Mouse (Mus musculus): Measurements from ENCODE around the gene Ptpn3. TPM values are rescaled to one million over a fixed set of nuclear protein-coding genes. Genes with fewer than 3 reads are reported as not detected.

Ptpn3 gene
- polyA plus RNA-seq, 2 experiments: 0.38 to 0.46 TPM

- H3K4me3 ChIP-seq (ENCODE audit: insufficient read depth in 1 of 2, low read depth in 2 of 2, low read length in 2 of 2): no peak overlapping the region
- H3K27ac ChIP-seq: no peak overlapping the region
- no peak overlapping the region for H3K4me2 ChIP-seq (ENCODE audit: low read depth)
- WGBS (ENCODE audit: insufficient replicate concordance): 60% methylated on average over 9 of the region's 9 CpGs
- no peaks in the 10 kb centered on the region for H3K27me3 ChIP-seq (ENCODE audit: control insufficient read depth, insufficient read depth, low read length)
- DNase-seq (ENCODE audit: low read depth in 3 of 3, low spot score in 3 of 3) (no peak), ATAC-seq (ENCODE audit: insufficient read depth) (no peak)
- no peaks in the 10 kb centered on the region for H3K4me1 ChIP-seq (replicated peaks; ENCODE audit: control insufficient read depth in 2 of 2, insufficient read depth in 2 of 2, low read length in 1 of 2)
- TF ChIP-seq EP300 (IDR thresholded peaks at IDR 0.05; ENCODE audit: low read depth): no peak
- no peak for TF ChIP-seq CTCF (IDR thresholded peaks at IDR 0.05; ENCODE audit: low read depth)
- H3K36me3 ChIP-seq (replicated peaks; ENCODE audit: control insufficient read depth, insufficient read depth, low read depth): no peaks in the 10 kb centered on the region
- no peaks in the 10 kb centered on the region for H3K9me3 ChIP-seq (ENCODE audit: control insufficient read depth, low read length)
- H3K9ac ChIP-seq (replicated peaks): no peak overlapping the region
Observed at GRCm38 (mm10) chr4:57217746-57218145, 83.9 kb downstream of the Ptpn3 start.

DNA sequence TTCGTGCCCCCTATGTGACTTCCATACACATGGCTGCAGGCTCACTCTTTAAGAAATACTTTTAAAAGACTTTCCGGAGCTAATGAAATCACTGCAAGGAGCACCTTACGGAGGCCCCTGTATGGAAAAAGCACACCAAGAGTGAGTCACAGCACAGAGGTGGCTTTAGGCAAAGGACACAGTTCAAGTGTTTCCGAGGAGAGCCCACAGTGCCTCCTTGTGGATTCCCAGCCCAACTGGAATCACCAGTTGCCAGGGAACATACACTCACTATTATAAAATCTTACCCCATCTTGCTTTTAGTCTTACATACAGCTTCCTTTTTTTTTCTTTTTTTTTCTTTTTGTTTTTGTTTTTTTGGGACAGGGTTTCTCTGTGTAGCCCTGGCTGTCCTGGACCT lies 85.1 kb downstream of the Ptpn3 start:
- Histone ChIP-seq H3K4me2 (ENCODE audit: low read depth) (no peak overlapping the region), H3K9ac (replicated peaks) (no peak overlapping the region), H3K27ac (no peak overlapping the region), H3K9me3 (ENCODE audit: control insufficient read depth, low read length) (no peaks in the 10 kb centered on the region), H3K4me1 (replicated peaks; ENCODE audit: control insufficient read depth in 2 of 2, insufficient read depth in 2 of 2, low read length in 1 of 2) (no peaks in the 10 kb centered on the region), H3K36me3 (replicated peaks; ENCODE audit: control insufficient read depth, insufficient read depth, low read depth) (no peaks in the 10 kb centered on the region), H3K27me3 (ENCODE audit: control insufficient read depth, insufficient read depth, low read length) (no peaks in the 10 kb centered on the region), H3K4me3 (ENCODE audit: insufficient read depth in 1 of 2, low read depth in 2 of 2, low read length in 2 of 2) (no peak overlapping the region)
- WGBS (ENCODE audit: insufficient replicate concordance): 72% methylated on average over 4 of the region's 4 CpGs
- TF ChIP-seq EP300 (IDR thresholded peaks at IDR 0.05; ENCODE audit: low read depth) (no peak), CTCF (IDR thresholded peaks at IDR 0.05; ENCODE audit: low read depth) (no peak; the same call in 1 of the 2 replicates)
- no peak for ATAC-seq (ENCODE audit: insufficient read depth)
- no peak for DNase-seq (ENCODE audit: low read depth in 3 of 3, low spot score in 3 of 3)

- ATAC-seq (ENCODE audit: insufficient read depth) (no peak), DNase-seq (ENCODE audit: low read depth in 3 of 3, low spot score in 3 of 3) (no peak)
- WGBS (ENCODE audit: insufficient replicate concordance): 64% methylated on average over 9 of the region's 9 CpGs
- H3K36me3 ChIP-seq (replicated peaks; ENCODE audit: control insufficient read depth, insufficient read depth, low read depth): no peaks in the 10 kb centered on the region
- no peaks in the 10 kb centered on the region for H3K27me3 ChIP-seq (ENCODE audit: control insufficient read depth, insufficient read depth, low read length)
- H3K27ac ChIP-seq: no peak overlapping the region
- H3K4me2 ChIP-seq (ENCODE audit: low read depth): no peak overlapping the region
- no peaks in the 10 kb centered on the region for H3K4me1 ChIP-seq (replicated peaks; ENCODE audit: control insufficient read depth in 2 of 2, insufficient read depth in 2 of 2, low read length in 1 of 2)
- no peaks in the 10 kb centered on the region for H3K9me3 ChIP-seq (ENCODE audit: control insufficient read depth, low read length)
- H3K9ac ChIP-seq (replicated peaks): no peak overlapping the region
- no peak overlapping the region for H3K4me3 ChIP-seq (ENCODE audit: insufficient read depth in 1 of 2, low read depth in 2 of 2, low read length in 2 of 2)
- TF ChIP-seq CTCF (IDR thresholded peaks at IDR 0.05; ENCODE audit: low read depth): no peak
- TF ChIP-seq EP300 (IDR thresholded peaks at IDR 0.05; ENCODE audit: low read depth): no peak
Observed at GRCm38 (mm10) chr4:57214852-57215251, 86.8 kb downstream of the Ptpn3 start.

- Histone ChIP-seq H3K9me3 (ENCODE audit: control insufficient read depth, low read length) (no peaks in the 10 kb centered on the region), H3K4me1 (replicated peaks; ENCODE audit: control insufficient read depth in 2 of 2, insufficient read depth in 2 of 2, low read length in 1 of 2) (no peaks in the 10 kb centered on the region), H3K27ac (no peak overlapping the region), H3K4me3 (ENCODE audit: insufficient read depth in 1 of 2, low read depth in 2 of 2, low read length in 2 of 2) (no peak overlapping the region), H3K4me2 (ENCODE audit: low read depth) (no peak overlapping the region), H3K36me3 (replicated peaks; ENCODE audit: control insufficient read depth, insufficient read depth, low read depth) (no peaks in the 10 kb centered on the region), H3K9ac (replicated peaks) (no peak overlapping the region), H3K27me3 (ENCODE audit: control insufficient read depth, insufficient read depth, low read length) (no peaks in the 10 kb centered on the region)
- TF ChIP-seq CTCF (IDR thresholded peaks at IDR 0.05; ENCODE audit: low read depth) (no peak), EP300 (IDR thresholded peaks at IDR 0.05; ENCODE audit: low read depth) (no peak)
- WGBS (ENCODE audit: insufficient replicate concordance): 55% methylated on average over 3 of the region's 3 CpGs
- ATAC-seq (ENCODE audit: insufficient read depth) (no peak), DNase-seq (ENCODE audit: low read depth in 3 of 3, low spot score in 3 of 3) (no peak)
Observed at GRCm38 (mm10) chr4:57214114-57214513, 87.5 kb downstream of the Ptpn3 start.

DNA sequence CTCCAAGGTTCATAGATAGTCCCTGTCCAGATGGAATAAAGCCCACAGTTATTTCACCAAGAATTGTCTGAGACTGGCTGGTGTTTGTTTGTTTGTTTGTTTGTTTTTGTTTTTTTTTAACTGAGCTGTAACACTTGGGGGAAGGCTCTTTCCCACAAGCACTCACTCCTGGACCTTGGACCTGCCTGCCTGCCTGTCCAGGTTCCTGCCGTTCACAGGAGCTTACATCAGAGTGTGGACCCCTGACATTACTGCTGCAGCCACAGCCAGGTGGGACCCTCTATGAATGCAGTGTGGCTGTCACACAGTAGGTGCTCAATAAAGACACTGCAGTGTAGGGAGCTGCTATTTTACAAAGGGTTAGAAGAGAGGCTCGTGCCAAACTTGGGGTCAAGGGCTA lies 89.9 kb downstream of the Ptpn3 start:
- DNase-seq (ENCODE audit: low read depth in 3 of 3, low spot score in 3 of 3): no peak
- no peak for TF ChIP-seq EP300 (IDR thresholded peaks at IDR 0.05; ENCODE audit: low read depth)
- no peak for TF ChIP-seq CTCF (IDR thresholded peaks at IDR 0.05; ENCODE audit: low read depth)
- no peaks in the 10 kb centered on the region for H3K9me3 ChIP-seq (ENCODE audit: control insufficient read depth, low read length)
- H3K4me2 ChIP-seq (ENCODE audit: low read depth): no peak overlapping the region
- no peaks in the 10 kb centered on the region for H3K4me1 ChIP-seq (replicated peaks; ENCODE audit: control insufficient read depth in 2 of 2, insufficient read depth in 2 of 2, low read length in 1 of 2)
- H3K27me3 ChIP-seq (ENCODE audit: control insufficient read depth, insufficient read depth, low read length): no peaks in the 10 kb centered on the region
- ATAC-seq (ENCODE audit: insufficient read depth): no peak
- no peak overlapping the region for H3K27ac ChIP-seq
- no peak overlapping the region for H3K4me3 ChIP-seq (ENCODE audit: insufficient read depth in 1 of 2, low read depth in 2 of 2, low read length in 2 of 2)
- no peaks in the 10 kb centered on the region for H3K36me3 ChIP-seq (replicated peaks; ENCODE audit: control insufficient read depth, insufficient read depth, low read depth)
- 38% methylated on average over 2 of the region's 2 CpGs for WGBS (ENCODE audit: insufficient replicate concordance)
- no peak overlapping the region for H3K9ac ChIP-seq (replicated peaks)
